Mouse (Mus musculus): ENCODE data around the gene Dicer1. TPM values are rescaled to one million over a fixed set of nuclear protein-coding genes. Genes with fewer than 3 reads are reported as not detected.
A peak's percentile ranks its signal among the peaks of the same experiment; 100 is the strongest.

The Dicer1 gene
- total RNA-seq, 2 experiments from 2014 or later: 25.2 to 27.7 TPM

- no peak for DNase-seq (ENCODE audit: low spot score)
- intact Hi-C loops (cut with DNase I): loop anchor here (5.0 kb wide), 1 partner anchor 253 kb away; no protein-coding TSS in a partner anchor
Observed at GRCm38 (mm10) chr12:104684411-104684931, 67.3 kb downstream of the Dicer1 start.

- DNase-seq (ENCODE audit: low spot score): no peak
- intact Hi-C loops (cut with DNase I): loop anchor here (5.0 kb wide), 1 partner anchor 258 kb away; no protein-coding TSS in a partner anchor
Observed at GRCm38 (mm10) chr12:104679819-104680132, 72.0 kb downstream of the Dicer1 start.

- intact Hi-C loops (cut with DNase I): no loop called here
- no peak for DNase-seq (ENCODE audit: low spot score)
Observed at GRCm38 (mm10) chr12:104679121-104679818, 72.5 kb downstream of the Dicer1 start.

GRCm38 (mm10) chr12:104678462-104678861 is 73.3 kb downstream of the Dicer1 start:
- no peak for DNase-seq (ENCODE audit: low spot score)
- intact Hi-C loops (cut with DNase I): no loop called here

- intact Hi-C loops (cut with DNase I): no loop called here
- DNase-seq (ENCODE audit: low spot score): no peak
Observed at GRCm38 (mm10) chr12:104677371-104677924, 74.3 kb downstream of the Dicer1 start.

- intact Hi-C loops (cut with DNase I): no loop called here
- no peak for DNase-seq (ENCODE audit: low spot score)
Observed at GRCm38 (mm10) chr12:104676535-104677370, 75.0 kb downstream of the Dicer1 start.

GRCm38 (mm10) chr12:104672976-104673375 is 78.8 kb downstream of the Dicer1 start:
- no peak for DNase-seq (ENCODE audit: low spot score)
- intact Hi-C loops (cut with DNase I): no loop called here

- intact Hi-C loops (cut with DNase I): no loop called here
- no peak for DNase-seq (ENCODE audit: low spot score)
Observed at GRCm38 (mm10) chr12:104672406-104672805, 79.3 kb downstream of the Dicer1 start.

GRCm38 (mm10) chr12:104667846-104668245 is 83.9 kb downstream of the Dicer1 start:
- no peak for DNase-seq (ENCODE audit: low spot score)
- intact Hi-C loops (cut with DNase I): no loop called here

GRCm38 (mm10) chr12:104665951-104666350 is 85.8 kb downstream of the Dicer1 start:
- DNase-seq (ENCODE audit: low spot score): no peak
- intact Hi-C loops (cut with DNase I): no loop called here

- DNase-seq (ENCODE audit: low spot score): no peak
- intact Hi-C loops (cut with DNase I): no loop called here
Observed at GRCm38 (mm10) chr12:104665521-104665920, 86.2 kb downstream of the Dicer1 start.

- intact Hi-C loops (cut with DNase I): no loop called here
- no peak for DNase-seq (ENCODE audit: low spot score)
Observed at GRCm38 (mm10) chr12:104656146-104656545, 95.6 kb downstream of the Dicer1 start.

GRCm38 (mm10) chr12:104655006-104655405 is 96.7 kb downstream of the Dicer1 start:
- no peak for DNase-seq (ENCODE audit: low spot score)
- intact Hi-C loops (cut with DNase I): no loop called here

- intact Hi-C loops (cut with DNase I): no loop called here
- DNase-seq (ENCODE audit: low spot score): no peak
Observed at GRCm38 (mm10) chr12:104652021-104652420, 99.7 kb downstream of the Dicer1 start.

- intact Hi-C loops (cut with DNase I): no loop called here
- DNase-seq (ENCODE audit: low spot score): no peak
Observed at GRCm38 (mm10) chr12:104651269-104651668, 100.5 kb downstream of the Dicer1 start.

GRCm38 (mm10) chr12:104650510-104651260 is 101.1 kb downstream of the Dicer1 start:
- no peak for DNase-seq (ENCODE audit: low spot score)
- intact Hi-C loops (cut with DNase I): no loop called here

- no peak for DNase-seq (ENCODE audit: low spot score)
- intact Hi-C loops (cut with DNase I): no loop called here
Observed at GRCm38 (mm10) chr12:104648366-104648765, 103.4 kb downstream of the Dicer1 start.

GRCm38 (mm10) chr12:104642337-104642736 is 109.4 kb downstream of the Dicer1 start:
- DNase-seq (ENCODE audit: low spot score): peak; percentile 4
- intact Hi-C loops (cut with DNase I): no loop called here

- DNase-seq (ENCODE audit: low spot score): peak; percentile 36
- intact Hi-C loops (cut with DNase I): no loop called here
Observed at GRCm38 (mm10) chr12:104640934-104641333, 110.8 kb downstream of the Dicer1 start.

GRCm38 (mm10) chr12:104638156-104638555 is 113.6 kb downstream of the Dicer1 start:
- intact Hi-C loops (cut with DNase I): no loop called here

More at GRCm38 (mm10) chr12:104638156-104638555, 113.6 kb downstream of the Dicer1 start:
- DNase-seq (ENCODE audit: low spot score): no peak
